Mouse (Mus musculus) myocyte (in vitro differentiated cells): ENCODE results near the gene Lrmda. TPM values are rescaled to one million over a fixed set of nuclear protein-coding genes. Genes with fewer than 3 reads are reported as not detected.

Source experiments
- H3K27me3 ChIP-seq: one replicate; pipeline ENCODE4 v1.6.1; 2011; ENCODE audit not compliant: control insufficient read depth, insufficient read depth, insufficient read length
- H3K36me3 ChIP-seq: one replicate; pipeline ENCODE4 v1.6.1; 2011; ENCODE audit not compliant: control insufficient read depth, insufficient read depth
- H3K4me2 ChIP-seq: one replicate; pipeline ENCODE4 v1.6.1; 2011; ENCODE audit warnings: low read depth, control low read depth
- H3K4me3 ChIP-seq: one replicate; pipeline ENCODE4 v1.5.1; 2011; ENCODE audit warnings: mild to moderate bottlenecking, control low read depth, moderate library complexity
- H3K79me2 ChIP-seq: one replicate; pipeline ENCODE4 v1.6.1; 2011; ENCODE audit not compliant: control insufficient read depth, insufficient read depth
- H3ac ChIP-seq: one replicate; pipeline ENCODE4 v1.6.1; 2011; ENCODE audit not compliant: control insufficient read depth, insufficient read length
- CEBPB ChIP-seq: IDR thresholded peaks from 2 replicates; pipeline ENCODE4 v1.6.1; 2011; ENCODE audit warnings: mild to moderate bottlenecking, moderate library complexity; ENCODE audit not compliant: poor library complexity, insufficient read depth, severe bottlenecking
- E2F4 ChIP-seq: IDR thresholded peaks from one replicate; pipeline ENCODE4 v1.6.1; 2011; ENCODE audit warnings: mild to moderate bottlenecking, control low read depth, moderate library complexity; ENCODE audit not compliant: insufficient read depth
- MAX ChIP-seq: IDR thresholded peaks from one replicate; pipeline ENCODE4 v1.6.1; 2011; ENCODE audit warnings: low read depth, mild to moderate bottlenecking, control low read depth
- MYOD1 ChIP-seq, 3 experiments: IDR thresholded peaks; one replicate each; pipeline ENCODE4 v1.6.1; 2011; ENCODE audit warnings: control low read depth in 2 of 3, low read depth in 2 of 3, mild to moderate bottlenecking in 2 of 3, moderate library complexity in 1 of 3; ENCODE audit not compliant: insufficient read length in 2 of 3, control insufficient read depth in 1 of 3
- MYOG ChIP-seq, 3 experiments: IDR thresholded peaks; one replicate each; pipeline ENCODE4 v1.6.1; 2011; ENCODE audit warnings: control low read depth in 2 of 3, low read depth in 2 of 3, mild to moderate bottlenecking in 2 of 3; ENCODE audit not compliant: insufficient read length in 2 of 3, control insufficient read depth in 1 of 3, insufficient read depth in 1 of 3
- POLR2A ChIP-seq: IDR thresholded peaks from one replicate; pipeline ENCODE4 v1.6.1; 2011; ENCODE audit warnings: low read depth, mild to moderate bottlenecking, control low read depth, moderate library complexity; ENCODE audit not compliant: insufficient read length
- POLR2AphosphoS2 ChIP-seq: IDR thresholded peaks from one replicate; pipeline ENCODE4 v1.6.1; 2011; ENCODE audit warnings: low read depth, control low read depth; ENCODE audit not compliant: insufficient read length
- REST ChIP-seq: IDR thresholded peaks from one replicate; pipeline ENCODE4 v1.6.1; 2011; ENCODE audit warnings: mild to moderate bottlenecking, control low read depth, moderate library complexity; ENCODE audit not compliant: insufficient read depth, insufficient read length
- SRF ChIP-seq: IDR thresholded peaks from one replicate; pipeline ENCODE4 v1.6.1; 2011; ENCODE audit warnings: low read depth; ENCODE audit not compliant: control insufficient read depth, insufficient read length
- TCF12 ChIP-seq: IDR thresholded peaks from one replicate; pipeline ENCODE4 v1.6.1; 2011; ENCODE audit warnings: mild to moderate bottlenecking, control low read depth; ENCODE audit not compliant: poor library complexity, insufficient read depth, severe bottlenecking
- TCF3 ChIP-seq: IDR thresholded peaks from one replicate; pipeline ENCODE4 v1.6.1; 2011; ENCODE audit warnings: low read depth, control low read depth; ENCODE audit not compliant: insufficient read length
- USF1 ChIP-seq: IDR thresholded peaks from one replicate; pipeline ENCODE4 v1.6.1; 2011; ENCODE audit warnings: low read depth, mild to moderate bottlenecking, control low read depth, moderate library complexity
- polyA plus RNA-seq: library from polyadenylated mRNA; unstranded; fragments of >200 nt; fragmentation: generic; extraction: Trizol; gene quantifications from one replicate; pipeline ENCODE4 v1.2.1, GENCODE M21; 2012; ENCODE audit warnings: missing spikeins

The Lrmda gene
- polyA plus RNA-seq, 1 experiment: 1.9 TPM

DNA sequence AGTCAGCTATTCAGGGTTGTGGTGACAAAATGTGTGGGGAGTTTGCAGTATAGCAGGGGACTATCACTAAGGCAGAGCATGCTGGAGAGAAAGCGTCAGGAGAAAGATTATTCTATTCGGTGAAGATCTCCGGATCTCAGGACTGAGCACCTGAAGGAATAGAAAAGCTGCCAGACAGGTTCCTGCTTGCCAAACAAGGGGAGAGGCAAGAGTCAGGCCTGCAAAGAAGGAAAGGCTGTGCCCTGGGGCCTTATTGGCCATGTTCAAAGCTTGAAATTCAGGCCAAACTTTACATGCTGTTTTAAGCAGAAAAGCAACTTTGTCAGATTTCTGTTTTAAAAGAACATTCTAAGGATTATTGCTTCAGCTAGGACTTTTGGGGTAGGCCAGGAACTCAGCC is 789.7 kb downstream of the Lrmda start:
- no peak overlapping the region for H3K4me2 ChIP-seq
- no peaks in the 10 kb centered on the region for H3K79me2 ChIP-seq
- no peak overlapping the region for H3K4me3 ChIP-seq
- no peak overlapping the region for H3ac ChIP-seq
- no peaks in the 10 kb centered on the region for H3K36me3 ChIP-seq
- H3K27me3 ChIP-seq: no peaks in the 10 kb centered on the region
- no peak for TF ChIP-seq MYOG (IDR thresholded peaks at IDR 0.05; ENCODE audit: control insufficient read depth in 1 of 3, insufficient read depth in 1 of 3, insufficient read length in 2 of 3, low read depth in 2 of 3)
- TF ChIP-seq E2F4: no peak
- no peak for TF ChIP-seq TCF3
- no peak for TF ChIP-seq POLR2A
- TF ChIP-seq TCF12: no peak
- no peak for TF ChIP-seq USF1
- no peak for TF ChIP-seq CEBPB
- no peak for TF ChIP-seq MAX
- TF ChIP-seq REST: no peak
- no peak for TF ChIP-seq SRF
- TF ChIP-seq MYOD1 (IDR thresholded peaks at IDR 0.05; ENCODE audit: control insufficient read depth in 1 of 3, insufficient read length in 2 of 3, low read depth in 2 of 3): no peak
- TF ChIP-seq POLR2AphosphoS2: no peak

DNA sequence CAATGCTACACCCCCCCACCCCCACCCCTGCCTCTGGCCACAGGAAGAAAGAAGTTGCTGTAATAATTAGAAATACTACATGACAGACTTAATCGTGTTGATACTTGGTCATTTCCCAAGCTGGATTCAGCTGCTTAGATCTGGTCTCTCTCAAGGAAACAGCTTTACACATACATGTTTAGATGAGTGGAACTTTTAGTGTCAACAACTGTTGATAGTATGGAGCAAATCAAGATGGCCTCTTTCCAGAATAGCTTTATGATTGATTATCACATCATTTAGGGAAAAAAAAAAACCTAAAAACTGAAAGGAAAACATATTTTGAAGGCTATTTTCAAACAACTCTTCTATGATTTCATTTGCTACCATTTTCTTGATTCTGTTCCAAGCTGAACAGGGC is 791.0 kb downstream of the Lrmda start:
- no peaks in the 10 kb centered on the region for H3K27me3 ChIP-seq
- no peaks in the 10 kb centered on the region for H3K79me2 ChIP-seq
- TF ChIP-seq POLR2A (no peak), REST (no peak), TCF3 (no peak), MYOG (IDR thresholded peaks at IDR 0.05; ENCODE audit: control insufficient read depth in 1 of 3, insufficient read depth in 1 of 3, insufficient read length in 2 of 3, low read depth in 2 of 3) (no peak), USF1 (no peak), MAX (no peak), E2F4 (no peak), SRF (no peak), POLR2AphosphoS2 (no peak), CEBPB (no peak), MYOD1 (IDR thresholded peaks at IDR 0.05; ENCODE audit: control insufficient read depth in 1 of 3, insufficient read length in 2 of 3, low read depth in 2 of 3) (no peak), TCF12 (no peak)
- no peaks in the 10 kb centered on the region for H3K36me3 ChIP-seq
- no peak overlapping the region for H3K4me3 ChIP-seq
- no peak overlapping the region for H3ac ChIP-seq
- H3K4me2 ChIP-seq: no peak overlapping the region

GRCm38 (mm10) chr14:22812824-22813223 is 793.3 kb downstream of the Lrmda start:
- no peaks in the 10 kb centered on the region for H3K79me2 ChIP-seq

DNA sequence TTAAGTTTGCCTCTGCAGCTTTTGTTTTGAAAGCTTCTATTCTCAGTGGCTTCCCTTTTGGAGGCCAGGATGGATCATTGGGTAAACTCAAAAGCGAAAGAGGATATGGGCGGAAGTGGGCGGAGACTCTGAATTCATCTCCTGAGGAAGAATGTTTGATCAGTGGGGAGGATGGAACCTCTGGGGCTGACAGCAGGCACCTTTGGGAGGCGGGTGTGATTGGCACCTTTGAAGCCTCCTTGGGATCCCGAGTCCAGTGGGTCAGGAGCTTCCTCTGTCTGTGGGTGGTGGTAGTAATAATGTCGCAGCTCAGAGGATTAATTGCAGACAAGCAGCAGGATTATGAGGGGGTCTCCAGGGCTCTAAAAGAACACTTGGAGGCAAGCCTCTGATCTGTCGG is 793.9 kb downstream of the Lrmda start:
- Histone ChIP-seq H3K36me3 (no peaks in the 10 kb centered on the region), H3ac (no peak overlapping the region), H3K4me3 (no peak overlapping the region), H3K79me2 (no peaks in the 10 kb centered on the region), H3K4me2 (peak overlapping the region; percentile 74), H3K27me3 (no peaks in the 10 kb centered on the region)
- TF ChIP-seq MYOD1 (IDR thresholded peaks at IDR 0.05; ENCODE audit: control insufficient read depth in 1 of 3, insufficient read length in 2 of 3, low read depth in 2 of 3): no peak

More at GRCm38 (mm10) chr14:22812824-22813223, 793.3 kb downstream of the Lrmda start:
- H3K4me2 ChIP-seq: peak overlapping the region; percentile 74
- no peak overlapping the region for H3ac ChIP-seq
- H3K36me3 ChIP-seq: no peaks in the 10 kb centered on the region
- TF ChIP-seq SRF (peak; percentile 95), TCF12 (no peak), POLR2A (no peak), E2F4 (no peak), MYOD1 (IDR thresholded peaks at IDR 0.05; ENCODE audit: control insufficient read depth in 1 of 3, insufficient read length in 2 of 3, low read depth in 2 of 3) (no peak)
- H3K27me3 ChIP-seq: no peaks in the 10 kb centered on the region
- no peak overlapping the region for H3K4me3 ChIP-seq

DNA sequence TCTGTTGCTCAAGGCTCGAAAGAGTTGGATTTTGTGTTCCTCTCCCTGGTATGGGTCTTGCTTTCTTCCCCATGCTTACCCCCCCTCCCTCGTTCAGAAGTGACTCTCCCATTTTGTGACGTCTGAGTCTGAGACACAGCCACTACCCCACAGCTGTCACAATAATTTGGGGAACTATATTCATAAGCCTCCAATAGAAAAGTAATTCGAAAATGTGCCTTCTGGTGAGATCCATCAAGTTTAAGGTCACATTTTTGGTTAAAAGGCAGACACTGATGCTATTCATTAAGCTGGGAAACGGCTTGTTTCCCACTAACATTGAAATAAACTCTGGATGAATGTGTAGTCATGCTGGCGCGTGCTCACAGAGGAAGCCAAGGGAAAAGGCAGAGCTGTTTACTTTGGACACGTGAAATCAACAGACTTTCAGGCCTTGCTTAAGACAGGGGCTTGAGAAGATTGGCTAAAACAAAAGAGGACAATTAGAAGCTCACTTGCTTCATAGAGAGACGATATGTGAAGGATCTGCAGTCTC is 795.4 kb downstream of the Lrmda start:
- TF ChIP-seq SRF: no peak
- TF ChIP-seq TCF3: no peak
- no peak for TF ChIP-seq MYOD1 (IDR thresholded peaks at IDR 0.05; ENCODE audit: control insufficient read depth in 1 of 3, insufficient read length in 2 of 3, low read depth in 2 of 3)
- no peak for TF ChIP-seq CEBPB
- TF ChIP-seq MAX: no peak
- no peak for TF ChIP-seq USF1
- TF ChIP-seq TCF12: no peak
- no peak for TF ChIP-seq MYOG (IDR thresholded peaks at IDR 0.05; ENCODE audit: control insufficient read depth in 1 of 3, insufficient read depth in 1 of 3, insufficient read length in 2 of 3, low read depth in 2 of 3)
- TF ChIP-seq POLR2A: no peak
- no peak for TF ChIP-seq REST
- TF ChIP-seq POLR2AphosphoS2: no peak
- no peak for TF ChIP-seq E2F4
- Histone ChIP-seq H3K36me3 (no peaks in the 10 kb centered on the region), H3K4me2 (peak overlapping the region; percentile 74)

More for the DNA sequence above, 795.4 kb downstream of the Lrmda start:
- Histone ChIP-seq H3K27me3 (no peaks in the 10 kb centered on the region), H3K79me2 (no peaks in the 10 kb centered on the region), H3ac (no peak overlapping the region), H3K4me3 (no peak overlapping the region)
